Mouse (Mus musculus): ENCODE measurements at regions not wholly inside any gene's neighbourhood (a gene's known extent, or its start where the extent isn't known, plus 50 kb on each side); places are given as distances from the start of the nearest gene placed in this dataset.

GRCm38 (mm10) chr4:84199181-84199656, 475.9 kb downstream of the Bnc2 start:
- TF ChIP-seq EP300 (optimal IDR thresholded peaks at IDR 0.05) (no peak), CTCF (IDR thresholded peaks at IDR 0.05; ENCODE audit: low read depth) (no peak)

All from stomach, postnatal 0 days (tissue).